Comparison of ENCODE assay signal across 12 mouse cellular contexts in genomic region chr2:92020676-92021265, GRCm38 (mm10). TPM values are rescaled to one million over a fixed set of nuclear protein-coding genes. Genes with fewer than 3 reads are reported as not detected.
A peak's percentile ranks its signal among the peaks of the same experiment; 100 is the strongest.
DNase-seq lines count a peak whose midpoint lies in the region; ATAC-seq lines count a peak whose summit lies in the region.
"Had no signal": no experiment of that assay in that cellular context is flagged by ENCODE, and none has a peak within 500 bp of the region (broad histone marks: within the 10 kb centered on the region; RNA-seq: fewer than 3 reads in every experiment).

No protein-coding gene starts in this region.

- peak overlapping the region; percentile 12 for H3K4me3 ChIP-seq in intestine, embryonic 16.5 days (ENCODE audit: low read length)
- H3K4me3 ChIP-seq: erythroblast, embryonic 14.5 days; hindbrain, embryonic 13.5 days had no signal

- ATAC-seq in intestine, embryonic 16.5 days, result peak; percentile 47
- ATAC-seq in granulocyte monocyte progenitor cell, adult 5-6 weeks (replicated peaks; ENCODE audit: poor library complexity, severe bottlenecking), result no peak

- H3K9me3 ChIP-seq in intestine, embryonic 16.5 days (ENCODE audit: control insufficient read depth, low read length), result no peaks in the 10 kb centered on the region
- H3K9me3 ChIP-seq: hindbrain, embryonic 13.5 days had no signal

- H3K4me1 ChIP-seq in intestine, embryonic 16.5 days (ENCODE audit: control insufficient read depth, insufficient read depth, low read length), result peaks cover 43% of the 10 kb centered on the region

- 28% methylated on average over 4 of the region's 4 CpGs for WGBS in intestine, embryonic 16.5 days

- H3K9ac ChIP-seq in intestine, embryonic 16.5 days (ENCODE audit: low read depth, low read length), result peak overlapping the region; percentile 44; the same call in 1 of the 2 replicates
- H3K9ac ChIP-seq: hindbrain, embryonic 13.5 days had no signal

- DNase-seq in heart, adult 18-20 months, result peak; percentile 49 to 62
- no peak for DNase-seq in heart, postnatal 36 days
- DNase-seq in ovary, adult 18-20 months (ENCODE audit: low spot score), result peak; percentile 26
- no peak for DNase-seq in ovary, postnatal 14 days (ENCODE audit: low spot score)
- DNase-seq in yolk sac, embryonic 10.5 days (ENCODE audit: low spot score), result peak; percentile 75
- no peak for DNase-seq in urinary bladder, postnatal 10 days (ENCODE audit: low spot score)
- DNase-seq: cerebellum, adult 9-11 months; thymus, postnatal 36 days had no signal

- intact Hi-C loops in heart, postnatal 36 days (cut with DNase I), result loop anchor here (5.0 kb wide), 1 partner anchor 33 kb away; no protein-coding TSS in a partner anchor

- peak overlapping the region; percentile 77 for H3K27ac ChIP-seq in intestine, embryonic 16.5 days (ENCODE audit: low read length)
- H3K27ac ChIP-seq: hindbrain, embryonic 13.5 days had no signal

- H3K36me3 ChIP-seq in intestine, embryonic 16.5 days (ENCODE audit: control insufficient read depth, insufficient read depth, low read length), result no peaks in the 10 kb centered on the region
- H3K36me3 ChIP-seq: hindbrain, embryonic 13.5 days had no signal

- peak overlapping the region; percentile 40 for H3K4me2 ChIP-seq in intestine, embryonic 16.5 days (ENCODE audit: low read depth, low read length)
- H3K4me2 ChIP-seq: hindbrain, embryonic 13.5 days had no signal

- no peaks in the 10 kb centered on the region for H3K27me3 ChIP-seq in intestine, embryonic 16.5 days (replicated peaks; ENCODE audit: control insufficient read depth, insufficient read depth, low read length)

RNA-seq across cellular contexts. Expression of gene Creb3l1, which starts 3.5 kb away (rescaled TPM):
- 1 to 10 TPM; 4.3 to 6.5 TPM for total RNA-seq in heart, adult 18-20 months (2021)
- 1 to 10 TPM; 4.4 TPM for total RNA-seq in heart, postnatal 36 days (2021)
- 16.6 and 17.6 TPM in 2 replicates for polyA plus RNA-seq in intestine, embryonic 16.5 days (2015; fragmentation: Nextera tagmentation; extraction: Ambion mirVana)
- 1.1 and 2.2 TPM in 2 replicates for total RNA-seq in granulocyte monocyte progenitor cell, adult 5-6 weeks (2014; fragmentation: Nextera tagmentation)
- 0.69 TPM in 1 of 2 replicates, not detected in the other for total RNA-seq in granulocyte monocyte progenitor cell, adult 5-6 weeks (2017)

RNA-seq across cellular contexts. Expression of gene Dgkz, which starts 45.1 kb away (rescaled TPM):
- total RNA-seq in heart, adult 18-20 months (2021), result 10 to 100 TPM; 33.8 to 35.9 TPM
- total RNA-seq in heart, postnatal 36 days (2021), result 10 to 100 TPM; 48.4 to 51.2 TPM
- polyA plus RNA-seq in intestine, embryonic 16.5 days (2015; fragmentation: Nextera tagmentation; extraction: Ambion mirVana), result 46.4 and 66.7 TPM in 2 replicates
- 115 and 135 TPM in 2 replicates for total RNA-seq in granulocyte monocyte progenitor cell, adult 5-6 weeks (2014; fragmentation: Nextera tagmentation)
- total RNA-seq in granulocyte monocyte progenitor cell, adult 5-6 weeks (2017), result 75.7 and 89.4 TPM in 2 replicates

Comparison
In these comparisons a context has a peak if more than half of its experiments do, and no peak if none do; other contexts are left out.
1. DNase-seq: peak in heart, adult 18-20 months (2 of 2), ovary, adult 18-20 months (single experiment) and yolk sac, embryonic 10.5 days (single experiment); none in heart, postnatal 36 days (0 of 2), ovary, postnatal 14 days (single experiment) and urinary bladder, postnatal 10 days (single experiment).